Mouse (Mus musculus) midbrain, embryonic 11.5 days (tissue): ENCODE results near the gene Sf3b1. TPM values are rescaled to one million over a fixed set of nuclear protein-coding genes. Genes with fewer than 3 reads are reported as not detected.
"Not testable (repeated sequence)": the region's sequence is repeated elsewhere in the genome, so short reads cannot be mapped to it uniquely, and the experiment has no call there.

ENCODE experiments used
- ATAC-seq: fragments of 200-750 bp; cut with Nextera tagmentation; 2 replicates; pipeline ENCODE4 v1.8.0; 2017; ENCODE audit warnings: moderate TSS enrichment, moderate library complexity; ENCODE audit not compliant: low FRiP score
- DNase-seq: peaks from one replicate; pipeline ENCODE4 v3.0.0; 2015; ENCODE audit warnings: low spot score; ENCODE audit errors: missing footprints
- H3K27ac ChIP-seq: fragments of 300-500 bp; sonication (generic); 2 replicates; pipeline ENCODE4 v1.5.1; 2014; ENCODE audit warnings: low read depth, low read length
- H3K27me3 ChIP-seq: fragments of 300-500 bp; sonication (generic); 2 replicates; pipeline ENCODE4 v1.6.1; 2014; ENCODE audit warnings: mild to moderate bottlenecking, low read length, moderate library complexity, mixed read lengths; ENCODE audit not compliant: control insufficient read depth, insufficient read depth
- H3K36me3 ChIP-seq: fragments of 300-500 bp; sonication (generic); 2 replicates; pipeline ENCODE4 v1.6.1; 2014; ENCODE audit warnings: mild to moderate bottlenecking, low read length, moderate library complexity, mixed read lengths; ENCODE audit not compliant: control insufficient read depth, insufficient read depth
- H3K4me1 ChIP-seq: fragments of 300-500 bp; sonication (generic); 2 replicates; pipeline ENCODE4 v1.6.1; 2014; ENCODE audit warnings: low read length; ENCODE audit not compliant: control insufficient read depth, insufficient read depth
- H3K4me2 ChIP-seq: fragments of 300-500 bp; sonication (generic); 2 replicates; pipeline ENCODE4 v1.6.1; 2014; ENCODE audit warnings: mild to moderate bottlenecking, moderate library complexity
- H3K4me3 ChIP-seq: fragments of 300-500 bp; sonication (generic); 2 replicates; pipeline ENCODE4 v1.5.1; 2014; ENCODE audit warnings: low read depth, low read length
- H3K9ac ChIP-seq: fragments of 300-500 bp; sonication (generic); 2 replicates; pipeline ENCODE4 v1.6.1; 2014; ENCODE audit warnings: low read length
- H3K9me3 ChIP-seq: fragments of 300-500 bp; sonication (generic); 2 replicates; pipeline ENCODE4 v1.6.1; 2016; ENCODE audit warnings: low read length; ENCODE audit not compliant: control insufficient read depth
- WGBS: fragments of 180-500 bp; shearing (Covaris S2); extraction: QIAGEN DNeasy Blood & Tissue Kit; methylation state at CpG from one replicate; pipeline ENCODE4 v1.1.7; 2014; 5-methylcytosine and 5-hydroxymethylcytosine counted together
- polyA plus RNA-seq: library from polyadenylated mRNA; unstranded; fragments of >200 nt; fragmentation: Nextera tagmentation; extraction: Ambion mirVana; gene quantifications from 2 replicates; pipeline ENCODE4 v1.2.1, GENCODE M21; 2014

Gene Sf3b1
- polyA plus RNA-seq, 1 experiment from 2014 or later: 366 TPM

GRCm38 (mm10) chr1:54966858-54967257, 60.4 kb downstream of the Sf3b1 start:
- WGBS: 95% methylated on average over 3 of the region's 3 CpGs
- Histone ChIP-seq H3K4me2 (no peak overlapping the region), H3K4me3 (no peak overlapping the region), H3K9me3 (no peaks in the 10 kb centered on the region), H3K27ac (no peak overlapping the region), H3K9ac (no peak overlapping the region), H3K36me3 (no peaks in the 10 kb centered on the region), H3K27me3 (no peaks in the 10 kb centered on the region), H3K4me1 (no peaks in the 10 kb centered on the region)
- DNase-seq: peak; percentile 1
- ATAC-seq: no peak

- H3K9me3 ChIP-seq: no peaks in the 10 kb centered on the region
- H3K4me2 ChIP-seq: no peak overlapping the region
- no peaks in the 10 kb centered on the region for H3K4me1 ChIP-seq
- no peak overlapping the region for H3K4me3 ChIP-seq
- DNase-seq (peak; percentile 54), ATAC-seq (no peak)
- H3K27ac ChIP-seq: no peak overlapping the region
- no peaks in the 10 kb centered on the region for H3K27me3 ChIP-seq
- H3K36me3 ChIP-seq: no peaks in the 10 kb centered on the region
- WGBS: 74% methylated on average over 11 of the region's 11 CpGs
- no peak overlapping the region for H3K9ac ChIP-seq
Measured at GRCm38 (mm10) chr1:54965159-54965995, 61.9 kb downstream of the Sf3b1 start.

GRCm38 (mm10) chr1:54961724-54962123, 65.6 kb downstream of the Sf3b1 start:
- 85% methylated on average over 9 of the region's 9 CpGs for whole genome bisulfite sequencing

GRCm38 (mm10) chr1:54960613-54961165, 66.6 kb downstream of the Sf3b1 start:
- Histone ChIP-seq H3K27me3 (no peaks in the 10 kb centered on the region), H3K9me3 (no peaks in the 10 kb centered on the region), H3K4me2 (no peak overlapping the region), H3K4me3 (no peak overlapping the region), H3K36me3 (no peaks in the 10 kb centered on the region), H3K4me1 (no peaks in the 10 kb centered on the region), H3K9ac (no peak overlapping the region), H3K27ac (no peak overlapping the region)
- ATAC-seq: no peak
- DNase-seq: no peak
- WGBS: 74% methylated on average over 9 of the region's 9 CpGs

More at GRCm38 (mm10) chr1:54961724-54962123, 65.6 kb downstream of the Sf3b1 start:
- H3K9ac ChIP-seq: no peak overlapping the region
- peak; percentile 71 for DNase-seq
- H3K9me3 ChIP-seq: no peaks in the 10 kb centered on the region
- no peak overlapping the region for H3K4me2 ChIP-seq
- no peak for ATAC-seq
- no peaks in the 10 kb centered on the region for H3K36me3 ChIP-seq
- H3K27ac ChIP-seq: no peak overlapping the region
- H3K4me1 ChIP-seq: no peaks in the 10 kb centered on the region
- no peaks in the 10 kb centered on the region for H3K27me3 ChIP-seq
- H3K4me3 ChIP-seq: no peak overlapping the region

GRCm38 (mm10) chr1:54958525-54958924, 68.8 kb downstream of the Sf3b1 start:
- Histone ChIP-seq H3K9me3 (no peaks in the 10 kb centered on the region), H3K4me2 (no peak overlapping the region), H3K27ac (no peak overlapping the region), H3K4me1 (no peaks in the 10 kb centered on the region), H3K27me3 (no peaks in the 10 kb centered on the region), H3K36me3 (no peaks in the 10 kb centered on the region), H3K4me3 (no peak overlapping the region), H3K9ac (no peak overlapping the region)
- ATAC-seq: no peak
- WGBS: 68% methylated on average over 3 of the region's 3 CpGs
- DNase-seq: no peak

GRCm38 (mm10) chr1:54956995-54957394, 70.3 kb downstream of the Sf3b1 start:
- not testable (repeated sequence) for DNase-seq, H3K36me3 ChIP-seq, ATAC-seq, H3K9me3 ChIP-seq, H3K4me3 ChIP-seq, H3K4me2 ChIP-seq, H3K4me1 ChIP-seq, H3K27me3 ChIP-seq, H3K9ac ChIP-seq, H3K27ac ChIP-seq
- WGBS: 96% methylated on average over 12 of the region's 14 CpGs

- Histone ChIP-seq H3K9ac (no peak overlapping the region), H3K9me3 (no peaks in the 10 kb centered on the region), H3K4me2 (no peak overlapping the region), H3K27me3 (no peaks in the 10 kb centered on the region), H3K36me3 (no peaks in the 10 kb centered on the region), H3K4me3 (no peak overlapping the region), H3K4me1 (no peaks in the 10 kb centered on the region), H3K27ac (no peak overlapping the region)
- 82% methylated on average over 4 of the region's 4 CpGs for WGBS
- ATAC-seq: no peak
- no peak for DNase-seq
Measured at GRCm38 (mm10) chr1:54954856-54955255, 72.4 kb downstream of the Sf3b1 start.

- no peak for ATAC-seq
- H3K9ac ChIP-seq: no peak overlapping the region
Measured at GRCm38 (mm10) chr1:54944648-54945047, 82.6 kb downstream of the Sf3b1 start.

GRCm38 (mm10) chr1:54935466-54935865, 91.8 kb downstream of the Sf3b1 start:
- no peaks in the 10 kb centered on the region for H3K27me3 ChIP-seq
- no peak overlapping the region for H3K4me2 ChIP-seq
- no peaks in the 10 kb centered on the region for H3K9me3 ChIP-seq
- H3K27ac ChIP-seq: no peak overlapping the region
- no peaks in the 10 kb centered on the region for H3K36me3 ChIP-seq
- DNase-seq: no peak
- 88% methylated on average over 3 of the region's 3 CpGs for WGBS
- ATAC-seq: no peak
- H3K4me3 ChIP-seq: no peak overlapping the region
- H3K4me1 ChIP-seq: no peaks in the 10 kb centered on the region
- H3K9ac ChIP-seq: no peak overlapping the region

More at GRCm38 (mm10) chr1:54944648-54945047, 82.6 kb downstream of the Sf3b1 start:
- Histone ChIP-seq H3K9me3 (no peaks in the 10 kb centered on the region), H3K4me1 (no peaks in the 10 kb centered on the region), H3K4me3 (no peak overlapping the region), H3K27me3 (no peaks in the 10 kb centered on the region), H3K4me2 (no peak overlapping the region), H3K27ac (no peak overlapping the region), H3K36me3 (no peaks in the 10 kb centered on the region)
- 84% methylated on average over 3 of the region's 3 CpGs for WGBS
- DNase-seq: no peak
